Mouse (Mus musculus) heart, postnatal 0 days (tissue): ENCODE results near the gene Zmat5.

ENCODE experiments used
- CTCF ChIP-seq: IDR thresholded peaks from 2 replicates; pipeline ENCODE4 v1.5.1; 2016; ENCODE audit warnings: antibody characterized with exemption, control low read depth, low read depth
- EP300 ChIP-seq: IDR thresholded peaks from 2 replicates; pipeline ENCODE4 v1.6.1; 2016; ENCODE audit warnings: antibody characterized with exemption, low read depth

GRCm38 (mm10) chr11:4754036-4754435 lies 49.6 kb downstream of the Zmat5 start:
- TF ChIP-seq CTCF (peak; percentile 9; the same call in 1 of the 2 replicates), EP300 (no peak)
